Mouse (Mus musculus) CH12.LX (cell line): ENCODE results near the gene Lgals4. TPM values are rescaled to one million over a fixed set of nuclear protein-coding genes. Genes with fewer than 3 reads are reported as not detected.

Experiments used
- DNase-seq: peaks from one replicate; pipeline ENCODE4 v3.0.0-alpha.2; 2013; ENCODE audit errors: extremely low read depth
- H3K27ac ChIP-seq: 2 replicates; pipeline ENCODE4 v1.5.1; 2012; ENCODE audit warnings: low read depth, mild to moderate bottlenecking, control low read depth, moderate library complexity; ENCODE audit not compliant: insufficient read depth
- H3K27me3 ChIP-seq: replicated peaks from 2 replicates; pipeline ENCODE3; 2012; ENCODE audit warnings: inconsistent platforms
- H3K36me3 ChIP-seq, 2 experiments: replicated peaks in 1 of 2; 2 replicates each; pipeline versions ENCODE3 to v1.6.1; 2012; ENCODE audit warnings: inconsistent platforms in 1 of 2, low read length in 1 of 2, mild to moderate bottlenecking in 1 of 2, mixed read lengths in 1 of 2, moderate library complexity in 1 of 2; ENCODE audit not compliant: control insufficient read depth in 1 of 2, insufficient read depth in 1 of 2
- H3K4me1 ChIP-seq, 2 experiments: 2 replicates each; pipeline ENCODE4 v1.6.1; 2012; ENCODE audit warnings: inconsistent platforms in 1 of 2, moderate library complexity in 1 of 2; ENCODE audit not compliant: insufficient read depth in 2 of 2, control insufficient read depth in 1 of 2
- H3K4me2 ChIP-seq: 2 replicates; pipeline ENCODE4 v1.6.1; 2012; ENCODE audit warnings: low read depth, mild to moderate bottlenecking, control low read depth; ENCODE audit not compliant: poor library complexity, insufficient read depth, severe bottlenecking
- H3K4me3 ChIP-seq, 3 experiments: fragments of 150-350 bp in 1 of 3; sonication (generic) in 1 of 3; replicated peaks in 1 of 3; 2 replicates each; pipeline versions ENCODE3 to v1.5.1; 2011 to 2012; ENCODE audit warnings: low read depth in 2 of 3, low read length in 2 of 3, mild to moderate bottlenecking in 2 of 3, moderate library complexity in 2 of 3, control low read depth in 1 of 3, improper control_type of control experiment in 1 of 3, inconsistent platforms in 1 of 3, mixed read lengths in 1 of 3; ENCODE audit not compliant: poor library complexity in 1 of 3
- H3K79me2 ChIP-seq: replicated peaks from 2 replicates; pipeline ENCODE4 v1.6.1; 2012; ENCODE audit warnings: mild to moderate bottlenecking, moderate library complexity; ENCODE audit not compliant: control insufficient read depth, poor library complexity, insufficient read depth, severe bottlenecking; ENCODE audit errors: extremely low read depth
- H3K9ac ChIP-seq: 2 replicates; pipeline ENCODE4 v1.6.1; 2012; ENCODE audit warnings: low read depth, mild to moderate bottlenecking, control low read depth, moderate library complexity; ENCODE audit not compliant: insufficient read depth
- H3K9me3 ChIP-seq: replicated peaks from 2 replicates; pipeline ENCODE3; 2012; ENCODE audit warnings: low read length, inconsistent platforms, mixed read lengths
- BHLHE40 ChIP-seq: IDR thresholded peaks from 2 replicates; pipeline ENCODE4 v1.6.1; 2011; ENCODE audit warnings: mild to moderate bottlenecking, low read depth, low read length, improper control_type of control experiment
- CHD1 ChIP-seq: IDR thresholded peaks from 2 replicates; pipeline ENCODE4 v1.6.1; 2012; ENCODE audit warnings: low read depth, low read length, improper control_type of control experiment, inconsistent platforms
- CHD2 ChIP-seq: IDR thresholded peaks from 2 replicates; pipeline ENCODE4 v1.6.1; 2011; ENCODE audit warnings: low read length, improper control_type of control experiment
- CTCF ChIP-seq, 2 experiments: IDR thresholded peaks in 1 of 2; conservative IDR thresholded peaks in 1 of 2; 2 replicates each; pipeline ENCODE4 v1.5.1; 2011 to 2012; ENCODE audit warnings: low read depth in 2 of 2, low read length in 2 of 2, improper control_type of control experiment in 1 of 2, inconsistent platforms in 1 of 2, mild to moderate bottlenecking in 1 of 2, moderate library complexity in 1 of 2
- E2F4 ChIP-seq: IDR thresholded peaks from 2 replicates; pipeline ENCODE4 v1.6.1; 2011; ENCODE audit warnings: low read depth, low read length, improper control_type of control experiment; ENCODE audit not compliant: insufficient replicate concordance
- ELF1 ChIP-seq: IDR thresholded peaks from 2 replicates; pipeline ENCODE4 v1.6.1; 2014; ENCODE audit warnings: low read depth, mild to moderate bottlenecking, inconsistent platforms, low read length, improper control_type of control experiment
- EP300 ChIP-seq: IDR thresholded peaks from 2 replicates; pipeline ENCODE4 v1.6.1; 2011; ENCODE audit warnings: low read length, improper control_type of control experiment
- ETS1 ChIP-seq: conservative IDR thresholded peaks from 2 replicates; pipeline ENCODE4 v1.6.1; 2012; ENCODE audit warnings: low read depth, mild to moderate bottlenecking, inconsistent platforms, low read length, improper control_type of control experiment, moderate library complexity
- GABPA ChIP-seq: IDR thresholded peaks from 2 replicates; pipeline ENCODE4 v1.6.1; 2012; ENCODE audit warnings: low read depth, low read length, improper control_type of control experiment, inconsistent platforms; ENCODE audit not compliant: insufficient replicate concordance
- HCFC1 ChIP-seq: IDR thresholded peaks from 2 replicates; pipeline ENCODE4 v1.6.1; 2012; ENCODE audit warnings: low read depth, mild to moderate bottlenecking, inconsistent platforms, low read length, improper control_type of control experiment
- IRF4 ChIP-seq: IDR thresholded peaks from 2 replicates; pipeline ENCODE4 v1.6.1; 2014; ENCODE audit warnings: low read depth, mild to moderate bottlenecking, inconsistent platforms, low read length, improper control_type of control experiment
- JUN ChIP-seq: IDR thresholded peaks from 2 replicates; pipeline ENCODE4 v1.6.1; 2011; ENCODE audit warnings: low read depth, mild to moderate bottlenecking, low read length, improper control_type of control experiment, moderate library complexity; ENCODE audit not compliant: insufficient read depth
- JUND ChIP-seq: conservative IDR thresholded peaks from 2 replicates; pipeline ENCODE4 v1.6.1; 2011; ENCODE audit warnings: low read depth, low read length, improper control_type of control experiment
- KAT2A ChIP-seq: IDR thresholded peaks from 2 replicates; pipeline ENCODE4 v1.6.1; 2012; ENCODE audit warnings: low read length, improper control_type of control experiment, inconsistent platforms; ENCODE audit not compliant: insufficient replicate concordance
- MAFK ChIP-seq: IDR thresholded peaks from 2 replicates; pipeline ENCODE4 v1.6.1; 2011; ENCODE audit warnings: low read length, improper control_type of control experiment; ENCODE audit not compliant: insufficient replicate concordance
- MAX ChIP-seq: IDR thresholded peaks from 2 replicates; pipeline ENCODE4 v1.6.1; 2011; ENCODE audit warnings: low read length, improper control_type of control experiment
- MAZ ChIP-seq: IDR thresholded peaks from 2 replicates; pipeline ENCODE4 v1.6.1; 2012; ENCODE audit warnings: low read depth, mild to moderate bottlenecking, inconsistent platforms, low read length, improper control_type of control experiment, moderate library complexity
- MEF2A ChIP-seq: IDR thresholded peaks from 2 replicates; pipeline ENCODE4 v1.6.1; 2014; ENCODE audit warnings: low read depth, mild to moderate bottlenecking, inconsistent platforms, low read length, improper control_type of control experiment, borderline replicate concordance
- MXI1 ChIP-seq: IDR thresholded peaks from 2 replicates; pipeline ENCODE4 v1.6.1; 2011; ENCODE audit warnings: mild to moderate bottlenecking, low read depth, low read length, improper control_type of control experiment
- MYC ChIP-seq: IDR thresholded peaks from 2 replicates; pipeline ENCODE4 v1.6.1; 2011; ENCODE audit warnings: low read depth, mild to moderate bottlenecking, improper control_type of control experiment, low read length
- NELFE ChIP-seq: IDR thresholded peaks from 2 replicates; pipeline ENCODE4 v1.6.1; 2011; ENCODE audit warnings: low read depth, low read length, improper control_type of control experiment
- NRF1 ChIP-seq: IDR thresholded peaks from 2 replicates; pipeline ENCODE4 v1.6.1; 2014; ENCODE audit warnings: low read depth, mild to moderate bottlenecking, inconsistent platforms, low read length, improper control_type of control experiment, moderate library complexity
- PAX5 ChIP-seq: IDR thresholded peaks from 2 replicates; pipeline ENCODE4 v1.6.1; 2012; ENCODE audit warnings: low read length, inconsistent platforms, mixed read lengths
- POLR2A ChIP-seq: IDR thresholded peaks from 2 replicates; pipeline ENCODE4 v1.6.1; 2011; ENCODE audit warnings: low read depth, mild to moderate bottlenecking, improper control_type of control experiment, low read length
- POLR2AphosphoS2 ChIP-seq: IDR thresholded peaks from 2 replicates; pipeline ENCODE4 v1.6.1; 2011; ENCODE audit warnings: low read depth, low read length, improper control_type of control experiment
- RAD21 ChIP-seq: IDR thresholded peaks from 2 replicates; pipeline ENCODE4 v1.6.1; 2011; ENCODE audit warnings: low read depth, mild to moderate bottlenecking, low read length, improper control_type of control experiment, moderate library complexity
- RCOR1 ChIP-seq: conservative IDR thresholded peaks from 2 replicates; pipeline ENCODE4 v1.6.1; 2012; ENCODE audit warnings: low read depth, mild to moderate bottlenecking, inconsistent platforms, low read length, improper control_type of control experiment
- SIN3A ChIP-seq: IDR thresholded peaks from 2 replicates; pipeline ENCODE4 v1.6.1; 2012; ENCODE audit warnings: low read length, improper control_type of control experiment, inconsistent platforms
- SMC3 ChIP-seq: IDR thresholded peaks from 2 replicates; pipeline ENCODE4 v1.6.1; 2011; ENCODE audit warnings: low read depth, low read length, improper control_type of control experiment
- TBP ChIP-seq: conservative IDR thresholded peaks from 2 replicates; pipeline ENCODE4 v1.6.1; 2011; ENCODE audit warnings: low read depth, low read length, improper control_type of control experiment
- TCF12 ChIP-seq: IDR thresholded peaks from 2 replicates; pipeline ENCODE4 v1.6.1; 2014; ENCODE audit warnings: low read depth, mild to moderate bottlenecking, inconsistent platforms, low read length, improper control_type of control experiment
- UBTF ChIP-seq: IDR thresholded peaks from 2 replicates; pipeline ENCODE4 v1.6.1; 2012; ENCODE audit warnings: low read depth, mild to moderate bottlenecking, inconsistent platforms, low read length, improper control_type of control experiment, moderate library complexity
- USF1 ChIP-seq: IDR thresholded peaks from 2 replicates; pipeline ENCODE4 v1.6.1; 2014; ENCODE audit warnings: low read depth, mild to moderate bottlenecking, inconsistent platforms, low read length, improper control_type of control experiment
- USF2 ChIP-seq: conservative IDR thresholded peaks from 2 replicates; pipeline ENCODE4 v1.6.1; 2011; ENCODE audit warnings: low read depth, low read length, improper control_type of control experiment
- ZC3H11A ChIP-seq: IDR thresholded peaks from 2 replicates; pipeline ENCODE4 v1.6.1; 2012; ENCODE audit warnings: low read depth, mild to moderate bottlenecking, inconsistent platforms, low read length, improper control_type of control experiment
- ZKSCAN1 ChIP-seq: IDR thresholded peaks from 2 replicates; pipeline ENCODE4 v1.6.1; 2012; ENCODE audit warnings: low read depth, inconsistent platforms, low read length, improper control_type of control experiment, borderline replicate concordance
- ZMIZ1 ChIP-seq: IDR thresholded peaks from 2 replicates; pipeline ENCODE4 v1.6.1; 2012; ENCODE audit warnings: low read depth, mild to moderate bottlenecking, inconsistent platforms, low read length, improper control_type of control experiment
- ZNF384 ChIP-seq: IDR thresholded peaks from 2 replicates; pipeline ENCODE4 v1.6.1; 2012; ENCODE audit warnings: low read depth, low read length, improper control_type of control experiment, inconsistent platforms
- dilution Hi-C: fragments of 300-500 bp; cut with MboI; formaldehyde crosslinking; loops from 2 replicates; pipeline ENCODE4 v1.14.3; 2020; ENCODE audit warnings: low sequenced_read_pairs; ENCODE audit not compliant: extremely low pct_unique_long_range_greater_than_20kb, extremely low pct_ligation_motif_present
- in situ Hi-C: fragments of 300-500 bp; cut with MboI; formaldehyde crosslinking; loops from 3 replicates; pipeline ENCODE4 v1.14.3; 2019; ENCODE audit warnings: low sequenced_read_pairs, low pct_ligation_motif_present, low pct_unique_long_range_greater_than_20kb, mixed read lengths
- polyA plus RNA-seq: library from polyadenylated mRNA; unstranded; fragments of >175 nt; gene quantifications from 2 replicates; pipeline ENCODE4 v1.2.1, GENCODE M21; 2012; ENCODE audit warnings: low read depth; ENCODE audit not compliant: insufficient read length
- total RNA-seq, 2 experiments: library from RNA; depleted of rRNA; stranded (reverse); fragments of 300-350 nt in 1 of 2; fragments of >200 nt in 1 of 2; gene quantifications; 2 replicates each; pipeline ENCODE4 v1.2.3; 2012 to 2014

Gene Lgals4
- total and polyA plus RNA-seq, 3 experiments, result 2.6 to 7.0 (median 6.5) TPM

DNA sequence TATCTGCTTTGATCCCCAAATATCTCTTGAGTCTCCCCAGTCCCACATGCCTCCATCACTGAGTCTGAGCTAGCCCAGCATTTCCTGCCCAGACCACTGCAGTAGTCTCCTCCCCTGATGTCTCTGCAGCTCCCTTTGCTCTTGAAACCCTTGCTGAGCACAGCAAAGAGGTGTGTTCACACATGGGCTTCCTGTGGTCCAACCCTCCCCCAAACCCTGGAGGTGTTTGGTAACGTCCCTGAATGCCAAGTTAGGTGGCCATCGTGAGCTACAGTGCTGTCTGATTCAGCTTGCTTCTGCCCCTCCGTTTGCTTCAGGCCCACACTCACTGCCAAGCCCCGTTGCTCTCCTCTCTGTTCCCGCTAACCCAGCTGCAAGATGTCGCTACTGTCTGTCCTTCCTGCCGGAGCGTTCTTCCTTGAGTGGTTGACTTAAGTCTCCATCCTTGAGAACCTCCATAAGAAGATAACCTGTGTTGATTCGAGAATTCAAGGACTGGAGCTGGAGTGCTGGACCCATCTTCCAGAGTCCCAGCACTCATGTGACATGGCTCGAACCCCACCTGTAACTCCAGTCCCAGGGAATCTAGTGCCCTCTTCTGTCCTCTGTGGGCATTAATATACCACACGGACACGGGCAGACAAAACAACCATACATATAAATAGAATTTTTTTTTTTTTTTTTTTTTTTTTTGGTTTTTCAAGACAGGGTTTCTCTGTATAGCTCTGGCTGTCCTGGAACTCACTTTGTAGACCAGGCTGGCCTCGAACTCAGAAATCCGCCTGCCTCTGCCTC lies 41.1 kb upstream of the Lgals4 start:
- Histone ChIP-seq H3K79me2 (peaks cover 9% of the 10 kb centered on the region), H3K9me3 (no peaks in the 10 kb centered on the region), H3K36me3 (peaks cover 2 to 5% of the 10 kb centered on the region in 2 experiments), H3K4me1 (peaks cover 37 to 68% of the 10 kb centered on the region in 2 experiments), H3K4me3 (peak overlapping the region; percentile 4 to 42 (median 21)), H3K9ac (peak overlapping the region; percentile 37), H3K27me3 (no peaks in the 10 kb centered on the region), H3K27ac (peak overlapping the region; percentile 92), H3K4me2 (peak overlapping the region; percentile 18)
- DNase-seq, result no peak
- dilution Hi-C loops, result no loop called here
- TF ChIP-seq MEF2A, result no peak
- TF ChIP-seq HCFC1, result peak; percentile 25; the same call in 1 of the 2 replicates
- TF ChIP-seq JUN, result no peak
- TF ChIP-seq MYC, result peak; percentile 45; the same call in 1 of the 2 replicates
- TF ChIP-seq NRF1, result 0 out of 2 replicates have a peak, but pooled peaks have one; percentile 16
- peak; percentile 3; the same call in 1 of the 2 replicates for TF ChIP-seq ZC3H11A
- no peak for TF ChIP-seq PAX5
- no peak for TF ChIP-seq MAFK
- TF ChIP-seq EP300, result no peak
- no peak for TF ChIP-seq USF1
- TF ChIP-seq MXI1, result peak; percentile 32; the same call in 1 of the 2 replicates
- TF ChIP-seq BHLHE40, result peak; percentile 46; the same call in 1 of the 2 replicates
- TF ChIP-seq UBTF, result no peak
- no peak for TF ChIP-seq RCOR1
- 0 out of 2 replicates have a peak, but pooled peaks have one; percentile 4 for TF ChIP-seq IRF4
- no peak for TF ChIP-seq CHD1
- peak; percentile 36 for TF ChIP-seq POLR2A
- no peak for TF ChIP-seq E2F4
- TF ChIP-seq ZMIZ1, result no peak
- TF ChIP-seq JUND, result no peak
- TF ChIP-seq ZKSCAN1, result no peak
- no peak for TF ChIP-seq SIN3A
- no peak for TF ChIP-seq POLR2AphosphoS2
- no peak for TF ChIP-seq TBP
- TF ChIP-seq TCF12, result peak; percentile 40; the same call in 1 of the 2 replicates
- no peak for TF ChIP-seq GABPA
- no peak for TF ChIP-seq CHD2
- no peak for TF ChIP-seq MAZ
- TF ChIP-seq MAX, result no peak
- peak in 1 of 2 experiments; percentile 72; a peak in 2 of 4 replicates for TF ChIP-seq CTCF (conservative IDR thresholded peaks at IDR 0.05 in 1 of 2, IDR thresholded peaks at IDR 0.05 in 1 of 2; ENCODE audit: low read depth in 2 of 2, low read length in 2 of 2)
- peak; percentile 91 for TF ChIP-seq ZNF384
- TF ChIP-seq NELFE, result peak; percentile 22; the same call in 1 of the 2 replicates
- peak; percentile 68 for TF ChIP-seq RAD21
- TF ChIP-seq KAT2A, result no peak
- no peak for TF ChIP-seq ETS1
- 0 out of 2 replicates have a peak, but pooled peaks have one; percentile 11 for TF ChIP-seq ELF1
- no peak for TF ChIP-seq USF2
- TF ChIP-seq SMC3, result peak; percentile 66
- in situ Hi-C loops, result loop anchor here (25.0 kb wide), 1 partner anchor 245 kb away; no protein-coding TSS in a partner anchor
